9 mouse cellular contexts compared by ENCODE assay signal in the genomic region with DNA sequence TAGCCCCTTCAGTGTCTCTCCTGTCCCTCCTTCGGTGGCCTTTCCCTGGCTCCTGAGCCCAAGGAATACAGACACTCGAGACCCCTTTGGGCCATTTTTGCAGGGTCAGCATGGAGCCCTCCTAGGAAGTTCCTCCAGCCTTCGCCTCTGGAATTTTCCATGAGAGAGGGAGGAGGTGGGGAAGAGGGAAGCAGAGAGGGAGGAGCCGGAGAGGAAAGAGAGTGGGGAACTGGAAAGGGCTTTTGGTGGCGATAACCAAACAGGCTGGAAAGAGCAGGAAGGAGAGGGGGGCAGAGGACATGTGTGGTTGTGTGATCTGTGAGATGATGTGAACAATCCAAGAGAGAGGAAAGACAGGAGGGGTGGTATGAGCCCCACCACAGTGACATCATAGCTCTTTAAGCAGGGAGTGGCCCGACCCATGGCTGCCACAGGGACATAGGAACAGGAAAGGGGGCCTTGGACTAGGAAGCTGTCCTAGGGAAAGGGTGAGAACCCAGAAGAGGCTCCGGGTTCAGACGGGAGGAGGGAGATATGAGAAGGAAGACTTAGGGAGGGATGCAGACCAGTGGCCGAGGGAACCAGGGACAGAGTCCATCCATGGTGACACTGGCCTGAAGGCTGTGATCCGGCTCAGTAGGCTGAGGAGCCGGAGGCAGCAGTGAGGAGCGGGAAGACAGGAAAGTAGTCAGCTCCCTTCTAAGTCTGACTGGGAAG. TPM values are rescaled to one million over a fixed set of nuclear protein-coding genes. Genes with fewer than 3 reads are reported as not detected.
DNase-seq lines count a peak whose midpoint lies in the region; ATAC-seq and TF ChIP-seq lines count a peak whose summit lies in the region.
"Had no signal": no experiment of that assay in that cellular context is flagged by ENCODE, and none has a peak within 500 bp of the region (broad histone marks: within the 10 kb centered on the region; RNA-seq: fewer than 3 reads in every experiment).

No protein-coding gene starts in this region.

- no peaks in the 10 kb centered on the region for H3K9me3 ChIP-seq in embryonic facial prominence, embryonic 14.5 days (ENCODE audit: control insufficient read depth, low read length)
- no peaks in the 10 kb centered on the region for H3K9me3 ChIP-seq in intestine, postnatal 0 days (ENCODE audit: control insufficient read depth)
- H3K9me3 ChIP-seq in lung, embryonic 16.5 days (ENCODE audit: control insufficient read depth, low read length): no peaks in the 10 kb centered on the region

- peak; percentile 43 for DNase-seq in kidney, adult 18-20 months
- DNase-seq in kidney, adult 9 months: no peak
- DNase-seq in embryonic facial prominence, embryonic 14.5 days (ENCODE audit: low spot score): peak; percentile 55
- DNase-seq in urinary bladder, postnatal 10 days (ENCODE audit: low spot score): no peak
- DNase-seq in thymus, postnatal 36 days: no peak
- DNase-seq in T-cell, adult 2 months (ENCODE audit: low spot score): no peak

- H3K27me3 ChIP-seq in embryonic facial prominence, embryonic 14.5 days (replicated peaks; ENCODE audit: control insufficient read depth, insufficient read depth, low read length): no peaks in the 10 kb centered on the region
- 0 out of 2 replicates have a peak, but pooled peaks cover 3% of the 10 kb centered on the region for H3K27me3 ChIP-seq in intestine, postnatal 0 days (replicated peaks; ENCODE audit: control insufficient read depth, insufficient read depth, low read length)
- no peaks in the 10 kb centered on the region for H3K27me3 ChIP-seq in lung, embryonic 16.5 days (ENCODE audit: control insufficient read depth, insufficient read depth, low read depth, low read length)

- H3K4me1 ChIP-seq in embryonic facial prominence, embryonic 14.5 days (ENCODE audit: control insufficient read depth, insufficient read depth, low read length): peaks cover 30% of the 10 kb centered on the region
- peaks cover 7% of the 10 kb centered on the region; the same call in 1 of the 2 replicates for H3K4me1 ChIP-seq in intestine, postnatal 0 days (replicated peaks; ENCODE audit: control insufficient read depth, insufficient read depth, low read length)
- peaks cover 21% of the 10 kb centered on the region for H3K4me1 ChIP-seq in lung, embryonic 16.5 days (replicated peaks; ENCODE audit: control insufficient read depth, insufficient read depth, low read length)

- 0 out of 2 replicates have a peak, but pooled peaks have one; percentile 3 for ATAC-seq in embryonic facial prominence, embryonic 14.5 days (ENCODE audit: low read depth)
- no peak; the same call in 1 of the 2 replicates for ATAC-seq in intestine, postnatal 0 days
- ATAC-seq in lung, embryonic 16.5 days (ENCODE audit: low read depth): peak; percentile 59

- H3K36me3 ChIP-seq in embryonic facial prominence, embryonic 14.5 days (ENCODE audit: control insufficient read depth, insufficient read depth, low read length): no peaks in the 10 kb centered on the region
- no peaks in the 10 kb centered on the region for H3K36me3 ChIP-seq in intestine, postnatal 0 days (ENCODE audit: control insufficient read depth, insufficient read depth)
- H3K36me3 ChIP-seq in lung, embryonic 16.5 days (ENCODE audit: control insufficient read depth, insufficient read depth, low read length): no peaks in the 10 kb centered on the region

- no peak overlapping the region for H3K4me3 ChIP-seq in embryonic facial prominence, embryonic 14.5 days (ENCODE audit: low read depth, low read length)
- no peak overlapping the region for H3K4me3 ChIP-seq in intestine, postnatal 0 days (ENCODE audit: low read depth, low read length)
- H3K4me3 ChIP-seq in lung, embryonic 16.5 days (ENCODE audit: low read length): no peak overlapping the region

- 47% methylated on average over 12 of the region's 12 CpGs for WGBS in embryonic facial prominence, embryonic 14.5 days
- WGBS in intestine, postnatal 0 days: 52% methylated on average over 12 of the region's 12 CpGs
- WGBS in lung, embryonic 16.5 days: 28% methylated on average over 12 of the region's 12 CpGs

- peak overlapping the region; percentile 41; the same call in 1 of the 2 replicates for H3K9ac ChIP-seq in embryonic facial prominence, embryonic 14.5 days (ENCODE audit: low read depth, low read length)
- peak overlapping the region; percentile 22; the same call in 1 of the 2 replicates for H3K9ac ChIP-seq in intestine, postnatal 0 days (ENCODE audit: low read depth, low read length)
- H3K9ac ChIP-seq in lung, embryonic 16.5 days (ENCODE audit: low read length): peak overlapping the region; percentile 49

- peak overlapping the region; percentile 12; the same call in 1 of the 2 replicates for H3K4me2 ChIP-seq in embryonic facial prominence, embryonic 14.5 days (ENCODE audit: low read depth, low read length)
- H3K4me2 ChIP-seq in intestine, postnatal 0 days (replicated peaks; ENCODE audit: low read depth): peak overlapping the region; percentile 30; the same call in 1 of the 2 replicates
- peak overlapping the region; percentile 12; the same call in 1 of the 2 replicates for H3K4me2 ChIP-seq in lung, embryonic 16.5 days (ENCODE audit: low read depth, low read length)

- peak overlapping the region; percentile 44 for H3K27ac ChIP-seq in embryonic facial prominence, embryonic 14.5 days (replicated peaks; ENCODE audit: low read depth, low read length)
- 0 out of 2 replicates have a peak overlapping the region, but pooled peaks have one; percentile 28 for H3K27ac ChIP-seq in intestine, postnatal 0 days (ENCODE audit: low read depth, low read length)
- H3K27ac ChIP-seq in lung, embryonic 16.5 days (ENCODE audit: low read length): peak overlapping the region; percentile 69

- no peak for TF ChIP-seq CTCF in intestine, postnatal 0 days (IDR thresholded peaks at IDR 0.05; ENCODE audit: low read depth)

RNA-seq across cellular contexts. Expression of a gene that starts 6.4 kb away (rescaled TPM):
- polyA plus RNA-seq in embryonic facial prominence, embryonic 14.5 days (2014; fragmentation: Nextera tagmentation; extraction: Ambion mirVana): 9.7 and 10.6 TPM in 2 replicates
- 6.3 and 6.9 TPM in 2 replicates for polyA plus RNA-seq in intestine, postnatal 0 days (2015; fragmentation: Nextera tagmentation; extraction: Ambion mirVana)
- 6.0 and 6.3 TPM in 2 replicates for polyA plus RNA-seq in lung, embryonic 16.5 days (2015; fragmentation: Nextera tagmentation; extraction: Ambion mirVana)

RNA-seq across cellular contexts. Expression of a gene that starts 42.5 kb away (rescaled TPM):
- 0.31 TPM in 1 of 2 replicates, not detected in the other for polyA plus RNA-seq in embryonic facial prominence, embryonic 14.5 days (2014; fragmentation: Nextera tagmentation; extraction: Ambion mirVana)
- polyA plus RNA-seq in intestine, postnatal 0 days (2015; fragmentation: Nextera tagmentation; extraction: Ambion mirVana): 4.1 and 4.5 TPM in 2 replicates
- not detected in 2 replicates for polyA plus RNA-seq in lung, embryonic 16.5 days (2015; fragmentation: Nextera tagmentation; extraction: Ambion mirVana)
- polyA plus RNA-seq: forebrain, embryonic 11.5 days had no signal

Comparison
In these comparisons a context has a peak if more than half of its experiments do, and no peak if none do; other contexts are left out.
1. DNase-seq: peak in kidney, adult 18-20 months (single experiment) and embryonic facial prominence, embryonic 14.5 days (single experiment); none in kidney, adult 9 months (single experiment), urinary bladder, postnatal 10 days (single experiment), thymus, postnatal 36 days (0 of 2) and T-cell, adult 2 months (single experiment).
2. Peak in every context shown above with its lines, with median percentiles within 50 percentile points of each other: H3K27ac ChIP-seq, H3K4me2 ChIP-seq and H3K9ac ChIP-seq.